In the genomic region with DNA sequence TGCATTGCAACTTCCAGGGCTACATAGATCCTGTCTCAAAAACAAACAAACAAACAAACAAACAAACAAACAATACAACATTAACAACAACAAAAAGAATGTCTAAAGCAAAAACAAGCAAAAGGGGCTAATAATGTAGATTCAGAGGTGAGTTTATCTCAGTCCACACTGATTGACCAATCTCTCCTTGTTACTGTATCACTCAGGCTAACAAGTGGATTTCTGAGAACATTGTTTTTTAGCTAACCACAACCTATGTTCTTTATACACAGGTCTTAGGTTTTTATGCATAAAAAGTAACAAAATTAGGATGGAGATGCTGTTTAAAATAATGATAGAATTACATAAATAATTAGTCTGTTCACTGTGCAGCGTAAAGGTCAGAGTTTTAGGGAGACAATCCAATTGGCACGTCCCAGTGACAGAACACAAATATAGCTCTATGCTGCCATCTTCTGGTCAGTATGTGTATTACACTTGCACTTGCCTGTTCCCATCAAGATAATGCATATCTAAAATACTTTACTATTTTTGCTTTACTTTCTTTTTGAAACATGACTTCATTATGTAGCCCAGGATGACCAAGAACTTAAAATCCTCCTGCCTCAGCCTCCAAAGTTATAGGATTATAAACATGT, we compare ENCODE assay signal across 8 mouse cellular contexts. TPM values are rescaled to one million over a fixed set of nuclear protein-coding genes. Genes with fewer than 3 reads are reported as not detected.
DNase-seq lines count a peak whose midpoint lies in the region; ATAC-seq and TF ChIP-seq lines count a peak whose summit lies in the region.

No protein-coding gene starts in this region.

- peak; percentile 90 for TF ChIP-seq CTCF in hindbrain, postnatal 0 days (IDR thresholded peaks at IDR 0.05; ENCODE audit: low read depth)

- H3K4me2 ChIP-seq in hindbrain, postnatal 0 days (ENCODE audit: low read depth, low read length), result no peak overlapping the region

- no peak overlapping the region for H3K27ac ChIP-seq in hindbrain, postnatal 0 days

- DNase-seq in heart, adult 18-20 months, result peak; percentile 61 to 80
- DNase-seq in heart, postnatal 25 days (ENCODE audit: low spot score), result no peak
- peak; percentile 60 for DNase-seq in urinary bladder, postnatal 14 days (ENCODE audit: low spot score)
- DNase-seq in urinary bladder, postnatal 10 days (ENCODE audit: low spot score), result no peak
- DNase-seq in cerebellum, postnatal 14 days, result peak; percentile 82 to 84
- DNase-seq in hindbrain, postnatal 0 days (ENCODE audit: low spot score), result peak; percentile 82
- peak; percentile 88 for DNase-seq in lung, postnatal 36 days
- DNase-seq in thymus, postnatal 4 days, result peak; percentile 43

- no peaks in the 10 kb centered on the region for H3K36me3 ChIP-seq in hindbrain, postnatal 0 days (ENCODE audit: insufficient read depth, low read length)

- H3K4me1 ChIP-seq in hindbrain, postnatal 0 days (ENCODE audit: insufficient read depth, low read length), result no peaks in the 10 kb centered on the region

- no peak overlapping the region for H3K4me3 ChIP-seq in hindbrain, postnatal 0 days (ENCODE audit: low read length)

- H3K27me3 ChIP-seq in hindbrain, postnatal 0 days (ENCODE audit: insufficient read depth, low read length), result no peaks in the 10 kb centered on the region

- H3K9me3 ChIP-seq in hindbrain, postnatal 0 days (ENCODE audit: low read length), result no peaks in the 10 kb centered on the region

- H3K9ac ChIP-seq in hindbrain, postnatal 0 days (replicated peaks; ENCODE audit: low read length), result no peak overlapping the region

- intact Hi-C loops in heart, postnatal 25 days (cut with DNase I), result loop anchor here (2.0 to 10.0 kb wide), 2 partner anchors 244 to 502 kb away; no protein-coding TSS in a partner anchor

- no peak for ATAC-seq in hindbrain, postnatal 0 days

- WGBS in hindbrain, postnatal 0 days, result 1% methylated on average over 2 of the region's 2 CpGs

RNA-seq across cellular contexts. Expression of a gene that starts 20.8 kb away (rescaled TPM):
- 10 to 100 TPM; 59.2 to 59.5 TPM for total RNA-seq in heart, adult 18-20 months (2021)
- total RNA-seq in heart, postnatal 25 days (2021), result 10 to 100 TPM; 57.5 to 59.3 TPM
- 119 and 142 TPM in 2 replicates for total RNA-seq in hindbrain, postnatal 0 days (2014; rRNA removed)
- 117 and 118 TPM in 2 replicates for polyA plus RNA-seq in hindbrain, postnatal 0 days (2015; fragmentation: Nextera tagmentation; extraction: Ambion mirVana)

Comparison
In these comparisons a context has a peak if more than half of its experiments do, and no peak if none do; other contexts are left out.
1. DNase-seq: peak in heart, adult 18-20 months (2 of 2), urinary bladder, postnatal 14 days (single experiment), cerebellum, postnatal 14 days (2 of 2), hindbrain, postnatal 0 days (single experiment), lung, postnatal 36 days (single experiment) and thymus, postnatal 4 days (single experiment); none in heart, postnatal 25 days (single experiment) and urinary bladder, postnatal 10 days (single experiment).